Mouse (Mus musculus): ENCODE data around the gene Hoxa7. TPM values are rescaled to one million over a fixed set of nuclear protein-coding genes. Genes with fewer than 3 reads are reported as not detected.
A peak's percentile ranks its signal among the peaks of the same experiment; 100 is the strongest.

The Hoxa7 gene
- polyA plus RNA-seq, 1 experiment: 11.9 TPM

DNA sequence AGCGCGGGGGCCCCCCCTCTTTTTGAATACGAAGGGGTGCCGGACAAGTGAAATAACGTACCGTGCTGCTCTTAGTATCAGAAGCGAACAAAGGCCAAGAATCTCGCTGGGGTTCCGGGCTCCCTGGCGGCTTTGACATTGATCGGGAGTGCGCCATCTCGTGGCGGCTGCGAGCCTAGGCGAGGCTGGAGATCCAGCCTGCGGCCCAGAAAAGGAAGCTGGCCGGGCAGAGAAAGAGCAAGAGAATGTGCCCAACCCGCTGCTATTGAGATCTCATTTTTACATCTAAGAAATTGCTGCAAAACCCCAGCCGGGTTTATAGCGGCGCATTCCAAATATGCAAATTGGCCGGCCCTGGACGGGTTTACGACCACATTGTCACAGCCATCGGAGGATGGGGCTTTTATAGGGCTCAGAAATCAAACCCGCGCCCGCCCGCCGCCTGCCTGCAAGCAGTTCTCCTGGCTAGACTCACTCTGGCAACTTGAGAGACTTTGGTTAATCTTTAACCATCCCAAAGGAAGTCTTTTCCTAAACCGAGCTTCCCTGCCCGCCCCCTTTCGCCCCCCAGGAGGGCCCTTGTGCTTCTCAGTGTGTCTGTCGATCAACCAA, 18.8 kb upstream of the Hoxa7 start, which contains the start of gene Hoxa10:
TSS of gene Hoxa10 (minus strand) at position 466 of the 612 bp plus-strand sequence.
- H3ac ChIP-seq (ENCODE audit: control insufficient read depth, insufficient read length): peak within 1 kb of the TSS; percentile 16
- H3K4me2 ChIP-seq (ENCODE audit: low read depth): peak within 1 kb of the TSS; percentile 79
- TF ChIP-seq POLR2AphosphoS2 (IDR thresholded peaks at IDR 0.05; ENCODE audit: insufficient read length, low read depth) (peak; percentile 38), TCF12 (IDR thresholded peaks at IDR 0.05; ENCODE audit: insufficient read depth, poor library complexity, severe bottlenecking) (no peak), POLR2A (IDR thresholded peaks at IDR 0.05; ENCODE audit: insufficient read length, low read depth) (no peak)
- H3K36me3 ChIP-seq (ENCODE audit: control insufficient read depth, insufficient read depth): no peaks in the 10 kb centered on the region
- peaks cover 65% of the 10 kb centered on the region for H3K79me2 ChIP-seq (ENCODE audit: control insufficient read depth, insufficient read depth)
- H3K27me3 ChIP-seq (ENCODE audit: control insufficient read depth, insufficient read depth, insufficient read length): no peaks in the 10 kb centered on the region
- H3K4me3 ChIP-seq: peak within 1 kb of the TSS; percentile 86

DNA sequence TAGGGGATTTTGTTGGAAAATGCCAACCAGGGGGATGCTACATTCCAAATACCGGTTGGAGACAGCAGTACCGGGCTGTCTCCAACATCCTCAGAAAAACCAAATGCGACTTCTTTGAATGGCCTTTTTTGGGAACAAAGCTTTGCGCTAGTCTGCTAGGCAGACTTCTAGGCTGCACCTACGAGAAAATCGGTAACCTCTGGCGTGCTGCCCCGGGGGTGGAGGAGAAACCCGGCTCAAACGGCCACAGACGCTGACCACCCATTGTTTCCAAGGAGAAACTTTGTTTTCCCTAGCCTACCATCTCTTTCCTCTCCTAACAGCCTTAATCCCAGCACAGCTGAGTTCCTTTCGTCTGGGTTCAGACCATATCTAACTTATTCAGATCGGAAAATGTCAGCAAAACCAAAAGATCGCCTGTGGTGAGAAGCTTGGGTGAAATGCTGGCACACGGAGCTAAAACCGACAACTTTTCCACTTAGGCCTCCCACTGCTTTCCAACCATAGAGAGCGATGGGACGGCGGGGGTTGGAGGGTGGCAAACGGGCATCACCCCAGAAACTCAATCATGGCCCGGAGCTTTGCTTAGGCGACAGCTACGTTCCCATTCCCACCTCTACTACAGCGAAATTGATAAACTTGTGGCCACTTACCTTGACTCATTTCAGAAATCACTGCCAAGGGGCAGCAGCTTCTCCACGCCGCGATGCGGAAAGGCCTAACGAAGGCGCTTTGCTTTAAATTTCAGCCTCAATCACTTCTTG, 18.2 kb upstream of the Hoxa7 start:
- Histone ChIP-seq H3K4me2 (ENCODE audit: low read depth) (peak overlapping the region; percentile 79), H3K27me3 (ENCODE audit: control insufficient read depth, insufficient read depth, insufficient read length) (no peaks in the 10 kb centered on the region), H3ac (ENCODE audit: control insufficient read depth, insufficient read length) (peak overlapping the region; percentile 16), H3K4me3 (peak overlapping the region; percentile 86), H3K36me3 (ENCODE audit: control insufficient read depth, insufficient read depth) (no peaks in the 10 kb centered on the region), H3K79me2 (ENCODE audit: control insufficient read depth, insufficient read depth) (peaks cover 71% of the 10 kb centered on the region)
- TF ChIP-seq MYOG (IDR thresholded peaks at IDR 0.05; ENCODE audit: control insufficient read depth in 1 of 3, insufficient read depth in 1 of 3, insufficient read length in 2 of 3, low read depth in 2 of 3) (no peak), TCF3 (IDR thresholded peaks at IDR 0.05; ENCODE audit: insufficient read length, low read depth) (no peak), E2F4 (IDR thresholded peaks at IDR 0.05; ENCODE audit: insufficient read depth) (no peak), USF1 (IDR thresholded peaks at IDR 0.05; ENCODE audit: low read depth) (no peak), POLR2A (IDR thresholded peaks at IDR 0.05; ENCODE audit: insufficient read length, low read depth) (no peak), POLR2AphosphoS2 (IDR thresholded peaks at IDR 0.05; ENCODE audit: insufficient read length, low read depth) (no peak), MYOD1 (IDR thresholded peaks at IDR 0.05; ENCODE audit: control insufficient read depth in 1 of 3, insufficient read length in 2 of 3, low read depth in 2 of 3) (no peak), CEBPB (IDR thresholded peaks at IDR 0.05; ENCODE audit: insufficient read depth, poor library complexity, severe bottlenecking) (no peak), MAX (IDR thresholded peaks at IDR 0.05; ENCODE audit: low read depth) (no peak), REST (IDR thresholded peaks at IDR 0.05; ENCODE audit: insufficient read depth, insufficient read length) (no peak), TCF12 (IDR thresholded peaks at IDR 0.05; ENCODE audit: insufficient read depth, poor library complexity, severe bottlenecking) (no peak), SRF (IDR thresholded peaks at IDR 0.05; ENCODE audit: control insufficient read depth, insufficient read length, low read depth) (no peak)

DNA sequence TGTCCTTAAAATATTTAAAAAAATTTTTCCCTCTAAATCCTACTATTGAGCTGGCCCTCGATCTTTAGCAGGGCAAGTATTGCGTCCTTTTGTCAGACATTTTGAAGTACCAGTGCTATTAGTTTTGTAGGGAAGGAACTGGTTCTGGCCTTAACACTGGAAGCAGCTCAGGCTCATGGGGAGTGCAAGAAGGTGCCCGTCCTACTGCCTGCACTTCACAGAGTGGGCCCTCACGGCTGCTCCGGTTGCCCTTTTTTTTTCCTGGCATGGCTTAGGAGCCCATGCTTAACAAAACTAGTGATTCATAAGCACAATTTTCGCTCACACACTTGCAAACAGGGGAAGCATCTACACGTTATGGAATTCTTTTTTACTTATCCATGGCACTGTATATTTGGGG, 17.3 kb upstream of the Hoxa7 start:
- peaks cover 66% of the 10 kb centered on the region for H3K79me2 ChIP-seq (ENCODE audit: control insufficient read depth, insufficient read depth)
- peak overlapping the region; percentile 79 for H3K4me2 ChIP-seq (ENCODE audit: low read depth)
- peak overlapping the region; percentile 86 for H3K4me3 ChIP-seq
- H3K27me3 ChIP-seq (ENCODE audit: control insufficient read depth, insufficient read depth, insufficient read length): no peaks in the 10 kb centered on the region
- TF ChIP-seq SRF (IDR thresholded peaks at IDR 0.05; ENCODE audit: control insufficient read depth, insufficient read length, low read depth) (no peak), MYOD1 (IDR thresholded peaks at IDR 0.05; ENCODE audit: control insufficient read depth in 1 of 3, insufficient read length in 2 of 3, low read depth in 2 of 3) (no peak), TCF3 (IDR thresholded peaks at IDR 0.05; ENCODE audit: insufficient read length, low read depth) (no peak), POLR2A (IDR thresholded peaks at IDR 0.05; ENCODE audit: insufficient read length, low read depth) (no peak), MYOG (IDR thresholded peaks at IDR 0.05; ENCODE audit: control insufficient read depth in 1 of 3, insufficient read depth in 1 of 3, insufficient read length in 2 of 3, low read depth in 2 of 3) (no peak), CEBPB (IDR thresholded peaks at IDR 0.05; ENCODE audit: insufficient read depth, poor library complexity, severe bottlenecking) (no peak), TCF12 (IDR thresholded peaks at IDR 0.05; ENCODE audit: insufficient read depth, poor library complexity, severe bottlenecking) (no peak), USF1 (IDR thresholded peaks at IDR 0.05; ENCODE audit: low read depth) (no peak), POLR2AphosphoS2 (IDR thresholded peaks at IDR 0.05; ENCODE audit: insufficient read length, low read depth) (no peak), REST (IDR thresholded peaks at IDR 0.05; ENCODE audit: insufficient read depth, insufficient read length) (no peak), E2F4 (IDR thresholded peaks at IDR 0.05; ENCODE audit: insufficient read depth) (no peak), MAX (IDR thresholded peaks at IDR 0.05; ENCODE audit: low read depth) (no peak)
- no peaks in the 10 kb centered on the region for H3K36me3 ChIP-seq (ENCODE audit: control insufficient read depth, insufficient read depth)
- H3ac ChIP-seq (ENCODE audit: control insufficient read depth, insufficient read length): no peak overlapping the region

DNA sequence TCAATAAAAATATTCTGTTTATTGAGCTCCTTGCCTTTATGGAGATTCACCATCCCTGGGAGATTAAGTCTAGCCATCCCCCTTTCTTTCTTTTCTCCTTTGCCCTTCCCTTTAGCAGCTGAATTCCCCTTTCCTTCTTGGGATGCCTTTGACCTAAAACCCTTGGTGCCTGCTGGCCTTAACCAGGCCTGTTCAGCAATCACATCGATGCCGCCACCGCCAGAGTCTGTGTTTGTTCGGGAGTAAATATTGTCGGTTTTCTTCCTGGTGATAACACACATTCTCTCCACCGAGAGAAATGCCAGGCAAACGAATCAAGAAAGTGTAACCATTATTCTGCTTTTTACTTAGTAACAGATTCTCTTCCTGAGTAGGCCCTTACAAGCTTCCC, 16.5 kb upstream of the Hoxa7 start:
- Histone ChIP-seq H3K36me3 (ENCODE audit: control insufficient read depth, insufficient read depth) (no peaks in the 10 kb centered on the region), H3K4me2 (ENCODE audit: low read depth) (peak overlapping the region; percentile 79), H3K4me3 (peak overlapping the region; percentile 86), H3ac (ENCODE audit: control insufficient read depth, insufficient read length) (no peak overlapping the region), H3K27me3 (ENCODE audit: control insufficient read depth, insufficient read depth, insufficient read length) (no peaks in the 10 kb centered on the region), H3K79me2 (ENCODE audit: control insufficient read depth, insufficient read depth) (peaks cover 67% of the 10 kb centered on the region)
- TF ChIP-seq MYOD1 (IDR thresholded peaks at IDR 0.05; ENCODE audit: control insufficient read depth in 1 of 3, insufficient read length in 2 of 3, low read depth in 2 of 3) (no peak), SRF (IDR thresholded peaks at IDR 0.05; ENCODE audit: control insufficient read depth, insufficient read length, low read depth) (no peak), CEBPB (IDR thresholded peaks at IDR 0.05; ENCODE audit: insufficient read depth, poor library complexity, severe bottlenecking) (no peak), TCF3 (IDR thresholded peaks at IDR 0.05; ENCODE audit: insufficient read length, low read depth) (no peak), E2F4 (IDR thresholded peaks at IDR 0.05; ENCODE audit: insufficient read depth) (no peak)

All from myocyte (in vitro differentiated cells).